Mouse (Mus musculus): ENCODE data around the gene Btbd35f11. TPM values are rescaled to one million over a fixed set of nuclear protein-coding genes. Genes with fewer than 3 reads are reported as not detected.

The Btbd35f11 gene
- not detected for polyA plus RNA-seq (2017; shearing (Covaris generic))

GRCm38 (mm10) chrX:3443590-3443989, at the start of gene Btbd35f11:
Btbd35f11 (minus strand) TSS chrX:3443690.

Other genes starting within 250 kb of the Btbd35f11 start
- gene Btbd35f24, start 247.9 kb downstream of the Btbd35f11 start, polyA plus RNA-seq (2017; shearing (Covaris generic)) = not detected